Mouse (Mus musculus) T-helper 2 cell (primary cell): ENCODE measurements around the gene Aknad1.

Experiments
- in situ Hi-C: fragments of 300-600 bp; cut with MboI, MseI; formaldehyde crosslinking; loops from one replicate; pipeline ENCODE4 v1.15.1; 2025; ENCODE audit warnings: high pct_unique_total_duplicates

Aknad1 gene

DNA sequence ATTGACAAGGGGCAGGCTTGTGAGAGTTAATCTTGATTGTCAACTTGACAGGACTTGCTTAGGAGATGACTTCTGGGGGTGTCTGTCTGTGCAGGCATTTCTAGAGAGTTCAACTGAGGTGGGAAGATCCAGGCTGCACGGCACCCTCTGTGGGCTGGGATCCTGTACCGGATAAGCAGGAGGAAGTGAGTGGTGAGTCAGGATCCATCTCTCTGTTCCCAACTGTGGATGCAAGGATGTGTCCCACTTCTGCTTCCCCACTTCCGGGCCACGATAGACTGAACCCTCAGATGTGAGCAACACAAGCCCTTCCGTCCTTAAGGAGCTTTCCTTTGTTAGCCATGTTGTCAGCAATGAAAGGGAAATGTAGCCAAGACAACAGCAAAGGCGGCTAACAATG, 47.1 kb downstream of the Aknad1 start:
- in situ Hi-C loops = no loop called here

DNA sequence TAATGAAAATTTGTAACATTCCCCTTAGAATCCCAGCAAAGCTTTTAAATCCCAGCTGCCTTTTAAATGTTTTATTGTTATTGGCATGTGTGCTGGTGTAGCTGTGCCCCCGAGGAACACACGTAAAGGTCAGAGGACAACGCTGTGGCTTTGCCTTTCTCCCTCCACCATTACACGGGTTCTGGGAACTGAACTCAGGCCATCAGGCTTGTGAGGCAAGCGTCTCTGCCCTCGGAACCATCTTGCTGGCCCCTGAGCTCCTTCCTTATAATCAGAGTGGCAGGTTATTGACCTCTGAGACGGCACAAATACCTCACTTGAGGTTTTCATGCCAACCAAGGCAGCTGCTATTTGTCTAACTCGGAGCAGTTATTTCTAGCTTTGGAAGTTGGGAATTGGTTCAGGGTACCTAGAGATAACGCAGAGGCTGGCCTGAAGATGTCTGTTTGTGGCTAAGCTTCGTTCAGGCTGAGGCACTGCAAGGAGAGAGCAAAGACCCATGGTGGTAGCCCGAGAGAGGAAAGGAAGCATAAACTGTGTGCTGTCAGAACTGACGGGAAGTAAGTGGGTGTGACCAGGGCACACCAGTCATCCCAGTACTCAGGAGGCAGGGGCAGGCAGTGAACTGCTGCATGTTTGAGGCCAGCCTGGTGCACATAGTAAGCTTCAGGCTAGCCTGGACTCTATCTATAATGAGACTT, 48.4 kb downstream of the Aknad1 start:
- in situ Hi-C loops = no loop called here

GRCm38 (mm10) chr3:108788455-108788794, 49.0 kb downstream of the Aknad1 start:
- in situ Hi-C loops = no loop called here

DNA sequence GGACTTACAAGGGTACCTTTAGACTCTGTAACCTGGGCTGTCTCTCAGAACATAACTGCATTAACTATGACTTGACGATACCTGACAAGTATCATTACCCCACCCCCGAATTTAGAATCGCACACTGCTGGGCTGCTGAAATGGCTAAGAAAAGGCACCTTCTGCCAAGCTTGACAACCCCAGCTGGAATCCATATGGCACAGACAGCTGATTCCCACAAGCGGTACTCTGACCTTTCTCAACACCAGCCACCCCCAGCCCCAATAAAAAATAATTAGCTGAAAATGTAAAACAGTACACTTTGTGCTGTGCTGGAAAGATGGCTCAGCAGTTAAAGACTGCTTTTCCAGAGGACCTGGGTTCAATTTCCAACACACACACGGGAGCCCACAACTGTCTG, 49.8 kb downstream of the Aknad1 start:
- in situ Hi-C loops = no loop called here

- in situ Hi-C loops = loop anchor here (5.0 kb wide), 1 partner anchor 97 kb away; no protein-coding TSS in a partner anchor
These were observed 51.0 kb downstream of the Aknad1 start for GRCm38 (mm10) chr3:108790499-108790898.

DNA sequence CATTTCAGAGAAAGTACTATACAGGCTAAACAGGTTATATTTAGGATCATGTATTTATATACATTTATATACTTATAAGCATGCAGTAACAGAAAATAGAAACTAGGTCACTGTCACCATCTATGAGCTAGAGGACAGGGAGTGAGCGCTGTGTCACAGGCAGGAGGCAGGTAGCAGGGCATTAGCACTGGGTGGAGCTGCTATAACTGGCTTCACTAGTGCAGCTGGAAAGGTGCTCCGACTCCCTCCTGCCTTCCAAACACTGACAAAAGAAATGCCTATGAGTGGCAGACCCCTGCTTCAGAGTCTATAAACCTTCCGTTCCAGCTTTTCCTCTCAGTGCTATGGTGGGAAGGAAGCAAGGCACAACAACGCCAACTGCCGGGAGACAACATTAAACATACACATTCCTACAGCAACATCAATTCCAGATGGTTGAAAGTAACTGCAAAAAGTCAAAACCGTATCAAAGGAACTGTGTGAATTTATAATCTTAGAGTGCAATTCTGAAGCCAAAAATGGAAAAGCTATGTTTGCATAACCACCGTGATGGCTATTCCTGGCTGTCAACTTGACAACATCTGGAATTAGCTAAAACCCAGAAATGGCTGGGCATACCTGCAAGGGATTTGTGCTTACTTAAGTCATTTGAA, 51.7 kb downstream of the Aknad1 start:
- in situ Hi-C loops = loop anchor here (5.0 kb wide), 1 partner anchor 96 kb away; no protein-coding TSS in a partner anchor

- in situ Hi-C loops = loop anchor here (5.0 kb wide), 1 partner anchor 95 kb away; no protein-coding TSS in a partner anchor
These were observed 53.0 kb downstream of the Aknad1 start for GRCm38 (mm10) chr3:108792420-108792819.

DNA sequence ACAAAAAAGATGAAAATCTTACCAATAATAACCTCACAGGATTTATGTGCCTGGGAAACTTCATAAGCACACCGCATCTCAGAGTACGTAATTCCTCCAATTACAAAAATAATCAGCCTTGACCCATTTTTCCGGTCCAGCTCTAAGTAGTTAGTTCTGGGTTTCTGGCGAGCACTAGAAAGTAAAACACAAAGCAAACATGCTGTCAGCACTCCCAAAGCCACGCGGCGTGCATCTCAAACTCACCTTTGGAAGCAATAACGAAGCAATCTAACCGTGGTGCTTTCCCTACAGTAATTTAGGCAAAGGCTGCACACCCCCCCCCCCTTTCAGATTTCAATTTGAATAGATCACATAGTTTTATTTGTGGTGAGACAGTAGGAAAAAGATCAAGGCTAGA, 55.3 kb downstream of the Aknad1 start:
- in situ Hi-C loops = loop anchor here (5.0 kb wide), 1 partner anchor 93 kb away; no protein-coding TSS in a partner anchor

- in situ Hi-C loops = no loop called here
These were observed 56.3 kb downstream of the Aknad1 start for GRCm38 (mm10) chr3:108795554-108796299.

DNA sequence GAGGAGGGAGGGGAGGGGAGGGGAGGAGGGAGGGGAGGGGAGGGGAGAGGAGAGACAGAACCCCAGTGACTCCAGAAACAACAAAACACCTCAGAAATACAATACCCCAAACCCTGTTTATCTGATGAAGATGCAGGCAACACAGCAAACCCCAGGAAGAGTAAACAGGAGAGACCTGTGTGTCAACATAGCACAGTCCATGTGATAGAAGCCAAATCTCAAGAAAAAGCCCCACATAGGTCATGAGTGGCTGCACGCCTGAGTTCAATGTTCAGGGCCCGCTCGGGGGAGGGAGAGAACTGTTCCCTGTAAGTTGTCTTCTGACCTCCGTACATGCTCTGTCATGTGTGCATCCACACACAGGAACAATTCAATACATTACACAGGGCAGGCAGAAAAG, 56.9 kb downstream of the Aknad1 start:
- in situ Hi-C loops = no loop called here

DNA sequence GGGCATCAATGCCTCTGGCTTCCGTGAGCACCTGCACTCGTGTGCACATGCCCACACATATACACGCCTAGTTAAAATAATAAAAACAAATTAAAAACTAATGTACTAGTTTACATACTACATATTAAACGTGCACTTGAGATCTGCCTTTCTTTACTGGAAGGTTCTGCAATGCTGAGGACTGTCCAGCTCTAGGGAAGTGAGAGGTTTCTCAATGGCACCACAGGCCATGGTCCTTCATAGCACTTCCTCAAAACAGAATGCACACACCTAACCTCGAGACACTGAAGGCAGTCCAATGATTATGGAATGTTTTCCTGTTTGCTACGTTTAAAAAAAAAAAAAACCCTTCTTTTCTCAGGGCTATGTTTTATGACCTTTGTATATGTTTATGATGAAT, 58.3 kb downstream of the Aknad1 start:
- in situ Hi-C loops = no loop called here

DNA sequence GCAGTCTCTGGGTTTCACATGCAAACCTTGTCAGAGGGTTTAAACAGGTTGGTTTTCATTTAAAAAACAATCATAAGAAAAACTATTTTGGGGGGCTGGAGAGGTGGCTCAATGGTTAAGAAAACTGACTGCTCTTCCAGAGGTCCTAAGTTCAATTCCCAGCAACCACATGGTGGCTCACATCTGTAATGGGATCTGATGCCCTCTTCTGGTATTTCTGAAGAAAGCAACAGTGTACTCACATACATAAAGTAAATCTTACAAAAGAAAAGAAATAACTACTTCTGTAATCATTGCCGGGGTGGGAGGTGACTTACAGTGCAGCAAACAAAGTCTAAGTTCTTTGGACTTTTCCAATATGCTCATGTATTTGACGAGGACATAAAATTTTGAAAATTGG, 58.9 kb downstream of the Aknad1 start:
- in situ Hi-C loops = no loop called here

GRCm38 (mm10) chr3:108805622-108806021, 66.2 kb downstream of the Aknad1 start:
- in situ Hi-C loops = no loop called here

- in situ Hi-C loops = no loop called here
These were observed 71.3 kb downstream of the Aknad1 start for GRCm38 (mm10) chr3:108810747-108811263.

- in situ Hi-C loops = no loop called here
These were observed 76.2 kb downstream of the Aknad1 start for GRCm38 (mm10) chr3:108815631-108816030.

GRCm38 (mm10) chr3:108830493-108830892, 91.0 kb downstream of the Aknad1 start:
- in situ Hi-C loops = no loop called here

DNA sequence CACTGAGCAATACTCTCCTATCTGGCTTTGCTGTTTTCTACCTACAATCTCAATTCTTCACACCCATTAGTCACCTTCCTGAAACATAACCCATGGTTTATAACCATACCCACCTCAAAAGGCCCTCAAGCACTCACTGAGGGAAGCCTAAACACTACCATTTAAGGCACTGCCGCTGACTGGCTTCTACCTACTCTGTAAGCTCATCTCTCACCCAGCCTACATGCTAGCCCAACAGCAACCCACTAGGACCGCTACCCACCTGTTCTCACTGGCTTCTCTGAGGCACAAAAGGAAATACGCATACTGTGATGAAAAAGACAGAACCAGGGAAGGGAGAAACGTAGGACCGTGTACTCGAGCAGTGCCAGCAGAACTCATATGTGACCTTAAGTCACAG, 92.3 kb downstream of the Aknad1 start:
- in situ Hi-C loops = no loop called here
